Mouse (Mus musculus): Measurements from ENCODE around the gene Trim72. TPM values are rescaled to one million over a fixed set of nuclear protein-coding genes. Genes with fewer than 3 reads are reported as not detected.

Gene Trim72
- 18.5 and 21.0 TPM in 2 replicates for polyA plus RNA-seq (2012; rRNA removed)

GRCm38 (mm10) chr7:128003688-128004087 lies at the start of gene Trim72:
Trim72 (plus strand) TSS chr7:128003949.

GRCm38 (mm10) chr7:127967004-127967921 lies 36.5 kb upstream of the Trim72 start, which contains the start of gene Fus:
Fus (plus strand) TSS chr7:127967457.

DNA sequence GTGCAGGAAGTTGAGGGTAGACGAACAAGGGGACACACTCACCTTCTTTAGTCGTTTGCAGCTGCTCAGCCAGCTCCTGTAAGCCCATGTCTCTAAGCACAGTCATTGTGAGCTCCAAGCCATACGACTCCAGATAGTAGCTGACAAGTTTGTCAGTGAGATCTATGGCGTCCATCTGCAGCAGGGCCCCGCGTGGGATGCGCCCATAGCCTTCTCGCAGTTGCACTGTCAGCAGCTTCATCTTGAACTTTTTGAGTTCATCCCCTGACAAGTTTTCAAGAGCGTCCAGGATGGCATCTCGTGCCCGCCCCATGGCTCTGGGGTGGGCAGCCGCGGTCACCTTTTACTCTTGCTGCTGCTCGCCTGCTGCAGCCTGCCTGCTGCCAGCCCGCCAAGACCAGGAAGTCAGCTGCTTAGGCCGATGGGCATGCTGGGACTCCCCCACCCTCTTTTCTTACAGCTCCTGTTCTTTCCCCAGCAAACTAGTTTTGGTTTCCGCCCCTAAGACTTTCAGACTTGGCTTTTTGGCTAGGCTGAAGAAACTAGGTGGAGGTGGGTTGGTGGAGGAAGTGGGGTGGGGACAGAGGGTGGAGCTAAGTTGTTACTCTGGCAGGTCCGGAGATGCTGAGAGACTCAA lies 10.3 kb upstream of the Trim72 start, which contains the start of gene Pycard:
TSS of gene Pycard (minus strand) at position 527 of the 637 bp plus-strand sequence.

Other genes with a start within 250 kb of the Trim72 start
- 35.4 and 46.9 TPM in 2 replicates for gene Orai3, start 234.1 kb upstream of the Trim72 start, polyA plus RNA-seq (2012; rRNA removed)
- 8.2 and 9.2 TPM in 2 replicates for gene Setd1a, start 227.3 kb upstream of the Trim72 start, polyA plus RNA-seq (2012; rRNA removed)
- 0.86 TPM in 1 of 2 replicates, not detected in the other for gene Gm49388, start 218.3 kb upstream of the Trim72 start, polyA plus RNA-seq (2012; rRNA removed)
- 64.8 and 84.2 TPM in 2 replicates for gene Hsd3b7, start 203.3 kb upstream of the Trim72 start, polyA plus RNA-seq (2012; rRNA removed)
- gene Stx4a, start 179.7 kb upstream of the Trim72 start, polyA plus RNA-seq (2012; rRNA removed) = 61.1 and 76.4 TPM in 2 replicates
- 3.9 and 4.8 TPM in 2 replicates for gene Stx1b, start 179.4 kb upstream of the Trim72 start, polyA plus RNA-seq (2012; rRNA removed)
- gene Zfp646, start 127.7 kb upstream of the Trim72 start, polyA plus RNA-seq (2012; rRNA removed) = 20.2 and 20.8 TPM in 2 replicates
- gene Zfp668, start 127.1 kb upstream of the Trim72 start, polyA plus RNA-seq (2012; rRNA removed) = 6.5 and 7.7 TPM in 2 replicates
- 5.0 and 5.2 TPM in 2 replicates for gene Prss53, start 113.0 kb upstream of the Trim72 start, polyA plus RNA-seq (2012; rRNA removed)
- not detected in 2 replicates for gene Gm21974, start 108.5 kb upstream of the Trim72 start, polyA plus RNA-seq (2012; rRNA removed)
- gene Vkorc1, start 108.3 kb upstream of the Trim72 start, polyA plus RNA-seq (2012; rRNA removed) = 136 and 159 TPM in 2 replicates
- gene Bckdk, start 99.9 kb upstream of the Trim72 start, polyA plus RNA-seq (2012; rRNA removed) = 74.3 and 95.0 TPM in 2 replicates
- 9.7 and 12.9 TPM in 2 replicates for gene Kat8, start 91.4 kb upstream of the Trim72 start, polyA plus RNA-seq (2012; rRNA removed)
- 119 and 136 TPM in 2 replicates for gene Prss8, start 73.8 kb upstream of the Trim72 start, polyA plus RNA-seq (2012; rRNA removed)
- gene Prss36, start 57.2 kb upstream of the Trim72 start, polyA plus RNA-seq (2012; rRNA removed) = 7.5 and 10.7 TPM in 2 replicates
- gene Fus, start 36.5 kb upstream of the Trim72 start, polyA plus RNA-seq (2012; rRNA removed) = 156 and 158 TPM in 2 replicates
- gene Pycard, start 10.1 kb upstream of the Trim72 start, polyA plus RNA-seq (2012; rRNA removed) = 407 and 442 TPM in 2 replicates
- 4.3 and 4.7 TPM in 2 replicates for gene Itgam, start 58.7 kb downstream of the Trim72 start, polyA plus RNA-seq (2012; rRNA removed)
- gene Gm49368, start 58.7 kb downstream of the Trim72 start, polyA plus RNA-seq (2012; rRNA removed) = 0.10 TPM in 1 of 2 replicates, not detected in the other
- gene Itgax, start 125.6 kb downstream of the Trim72 start, polyA plus RNA-seq (2012; rRNA removed) = 3.5 and 3.6 TPM in 2 replicates
- gene Itgad, start 150.4 kb downstream of the Trim72 start, polyA plus RNA-seq (2012; rRNA removed) = 0.09 and 0.17 TPM in 2 replicates
- gene Cox6a2, start 202.4 kb downstream of the Trim72 start, polyA plus RNA-seq (2012; rRNA removed) = 0.26 and 1.3 TPM in 2 replicates
- 39.7 and 47.0 TPM in 2 replicates for gene Armc5, start 233.4 kb downstream of the Trim72 start, polyA plus RNA-seq (2012; rRNA removed)
- gene 9130023H24Rik, start 234.1 kb downstream of the Trim72 start, polyA plus RNA-seq (2012; rRNA removed) = 1.8 and 2.3 TPM in 2 replicates
- 111 and 118 TPM in 2 replicates for gene Tgfb1i1, start 242.9 kb downstream of the Trim72 start, polyA plus RNA-seq (2012; rRNA removed)